Mouse (Mus musculus) natural killer cell, adult 2 months (primary cell): ENCODE results near the gene Samd8.

Source experiments
- DNase-seq, 2 experiments: peaks; one replicate each; pipeline ENCODE4 v3.0.0; 2022; ENCODE audit warnings: low spot score in 2 of 2

The Samd8 gene

GRCm38 (mm10) chr14:21824938-21825337 lies 74.6 kb downstream of the Samd8 start, which contains the start of gene Vdac2:
Gene Vdac2 (plus strand): TSS chr14:21825238.
- no peak for DNase-seq

- DNase-seq: no peak
These were observed 75.6 kb downstream of the Samd8 start for GRCm38 (mm10) chr14:21825786-21826491.

GRCm38 (mm10) chr14:21830876-21831767 lies 80.8 kb downstream of the Samd8 start:
- DNase-seq: peak; percentile 97 to 98

- peak; percentile 24 to 41 for DNase-seq
These were observed 81.6 kb downstream of the Samd8 start for GRCm38 (mm10) chr14:21831830-21832403.

- no peak for DNase-seq
These were observed 88.1 kb downstream of the Samd8 start for GRCm38 (mm10) chr14:21838336-21839017.

GRCm38 (mm10) chr14:21841819-21842592 lies 91.7 kb downstream of the Samd8 start:
- no peak for DNase-seq

- DNase-seq: peak in 1 of 2 experiments; percentile 21
These were observed 92.9 kb downstream of the Samd8 start for GRCm38 (mm10) chr14:21843263-21843662.

- no peak for DNase-seq
These were observed 96.6 kb downstream of the Samd8 start for GRCm38 (mm10) chr14:21846827-21847380.

- peak in 1 of 2 experiments; percentile 26 for DNase-seq
These were observed 97.2 kb downstream of the Samd8 start for GRCm38 (mm10) chr14:21847381-21848165.
